Mouse (Mus musculus): ENCODE results near the gene Wdr26. TPM values are rescaled to one million over a fixed set of nuclear protein-coding genes. Genes with fewer than 3 reads are reported as not detected.

Wdr26 gene
- polyA plus RNA-seq, 1 experiment from 2014 or later = 37.8 TPM

DNA sequence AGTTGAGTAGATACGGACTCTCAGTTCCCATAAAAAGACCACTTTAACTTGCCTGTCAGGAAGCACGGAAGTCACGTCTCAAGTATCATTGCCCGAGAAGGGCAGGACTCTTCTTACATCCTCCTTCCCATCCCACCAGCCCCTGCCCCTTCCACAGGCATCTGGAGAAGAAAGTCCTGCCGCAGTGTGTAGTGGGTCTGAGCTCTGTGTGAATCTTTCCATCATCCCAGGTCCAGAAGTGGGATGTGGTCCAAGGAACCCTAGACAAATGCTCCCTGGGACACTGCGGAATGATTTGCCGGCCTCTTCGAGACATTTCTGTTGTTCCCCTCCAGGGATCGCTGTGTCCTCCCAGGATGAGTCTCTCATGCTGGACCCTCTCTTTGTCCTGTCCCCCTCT, 20.0 kb upstream of the Wdr26 start:
- Histone ChIP-seq H3K4me3 (no peak overlapping the region), H3K27me3 (no peaks in the 10 kb centered on the region), H3K9me3 (no peaks in the 10 kb centered on the region), H3K27ac (replicated peaks) (no peak overlapping the region), H3K4me2 (replicated peaks) (no peak overlapping the region), H3K4me1 (no peaks in the 10 kb centered on the region), H3K9ac (replicated peaks) (no peak overlapping the region), H3K36me3 (no peaks in the 10 kb centered on the region)
- WGBS = 87% methylated on average over 9 of the region's 9 CpGs
- no peak for ATAC-seq (replicated peaks)

GRCm38 (mm10) chr1:181231262-181231661, 19.5 kb upstream of the Wdr26 start:
- ATAC-seq (replicated peaks) = no peak
- Histone ChIP-seq H3K4me3 (no peak overlapping the region), H3K27ac (replicated peaks) (no peak overlapping the region), H3K4me2 (replicated peaks) (no peak overlapping the region), H3K36me3 (no peaks in the 10 kb centered on the region), H3K27me3 (no peaks in the 10 kb centered on the region), H3K9me3 (no peaks in the 10 kb centered on the region), H3K9ac (replicated peaks) (no peak overlapping the region), H3K4me1 (no peaks in the 10 kb centered on the region)
- 66% methylated on average over 7 of the region's 7 CpGs for WGBS

DNA sequence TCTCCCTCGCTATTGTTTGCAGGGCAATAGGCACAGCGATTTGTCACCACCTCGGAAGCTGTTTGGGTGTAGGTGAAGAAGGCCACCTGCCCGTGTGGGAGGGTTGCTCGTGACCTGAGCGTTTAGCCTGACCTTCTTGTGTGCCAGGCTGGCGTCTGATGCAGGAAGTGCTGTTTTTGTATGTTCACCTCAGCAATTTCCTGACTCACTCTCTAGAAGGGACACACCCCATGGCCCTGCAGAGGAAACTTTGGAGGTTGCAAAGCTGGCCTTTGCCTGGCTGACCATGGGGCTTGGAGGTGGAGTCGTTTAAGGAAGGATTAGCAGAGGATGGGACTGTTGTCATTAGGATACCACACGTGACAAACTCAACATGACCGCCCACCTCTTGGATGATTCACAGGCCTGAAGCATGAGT, 18.9 kb upstream of the Wdr26 start:
- no peak overlapping the region for H3K9ac ChIP-seq (replicated peaks)
- H3K27me3 ChIP-seq = no peaks in the 10 kb centered on the region
- H3K27ac ChIP-seq (replicated peaks) = no peak overlapping the region
- no peaks in the 10 kb centered on the region for H3K4me1 ChIP-seq
- no peak for ATAC-seq (replicated peaks)
- H3K9me3 ChIP-seq = no peaks in the 10 kb centered on the region
- no peak overlapping the region for H3K4me3 ChIP-seq
- H3K4me2 ChIP-seq (replicated peaks) = no peak overlapping the region
- no peaks in the 10 kb centered on the region for H3K36me3 ChIP-seq
- 44% methylated on average over 10 of the region's 10 CpGs for WGBS

DNA sequence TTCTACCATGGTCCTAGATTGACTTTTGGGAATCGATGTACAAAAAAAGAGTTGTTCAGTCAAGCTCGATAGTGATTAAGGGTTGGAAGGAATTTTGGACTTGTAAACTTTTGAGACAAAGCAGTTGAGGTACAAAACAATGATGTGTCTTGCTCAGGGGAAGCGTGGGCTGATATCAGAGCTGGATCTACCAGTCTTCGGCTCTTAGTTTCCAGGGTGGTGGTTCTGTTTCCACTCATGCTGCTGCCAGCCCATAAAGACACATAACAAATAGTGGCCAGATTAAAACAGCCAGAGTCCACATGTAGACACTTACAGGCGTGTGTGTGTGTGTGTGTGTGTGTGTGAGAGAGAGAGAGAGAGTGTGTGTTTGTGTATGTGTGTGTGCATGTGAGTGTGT, 17.2 kb upstream of the Wdr26 start:
- ATAC-seq (replicated peaks) = no peak
- no peak overlapping the region for H3K27ac ChIP-seq (replicated peaks)
- no peak overlapping the region for H3K4me2 ChIP-seq (replicated peaks)
- no peak overlapping the region for H3K9ac ChIP-seq (replicated peaks)
- no peaks in the 10 kb centered on the region for H3K27me3 ChIP-seq
- no peaks in the 10 kb centered on the region for H3K9me3 ChIP-seq
- 90% methylated on average over 5 of the region's 5 CpGs for WGBS
- H3K4me3 ChIP-seq = no peak overlapping the region
- no peaks in the 10 kb centered on the region for H3K4me1 ChIP-seq
- H3K36me3 ChIP-seq = no peaks in the 10 kb centered on the region

DNA sequence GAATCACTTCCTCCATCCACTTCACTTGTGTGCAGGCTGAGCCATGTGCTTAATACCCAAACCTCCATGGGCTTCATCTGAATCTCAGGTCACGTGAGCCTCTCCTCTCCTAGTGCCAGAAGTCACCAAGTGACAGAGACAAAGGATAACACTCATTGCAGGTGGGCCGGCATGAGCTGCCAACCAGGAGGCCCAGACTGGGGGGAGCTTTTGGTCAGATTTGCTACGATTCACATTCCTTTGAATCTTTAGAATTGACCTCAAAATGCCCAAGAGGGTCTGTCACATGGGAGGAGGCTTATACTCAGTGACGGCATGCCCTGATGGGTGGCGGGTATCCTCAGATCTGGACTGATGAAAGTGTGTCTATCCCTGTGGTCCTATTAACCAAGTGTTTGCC, 16.8 kb upstream of the Wdr26 start:
- WGBS = 65% methylated on average over 5 of the region's 5 CpGs
- Histone ChIP-seq H3K9ac (replicated peaks) (no peak overlapping the region), H3K36me3 (no peaks in the 10 kb centered on the region), H3K27ac (replicated peaks) (no peak overlapping the region), H3K4me3 (no peak overlapping the region), H3K4me2 (replicated peaks) (no peak overlapping the region), H3K9me3 (no peaks in the 10 kb centered on the region), H3K27me3 (no peaks in the 10 kb centered on the region), H3K4me1 (no peaks in the 10 kb centered on the region)
- ATAC-seq (replicated peaks) = no peak

DNA sequence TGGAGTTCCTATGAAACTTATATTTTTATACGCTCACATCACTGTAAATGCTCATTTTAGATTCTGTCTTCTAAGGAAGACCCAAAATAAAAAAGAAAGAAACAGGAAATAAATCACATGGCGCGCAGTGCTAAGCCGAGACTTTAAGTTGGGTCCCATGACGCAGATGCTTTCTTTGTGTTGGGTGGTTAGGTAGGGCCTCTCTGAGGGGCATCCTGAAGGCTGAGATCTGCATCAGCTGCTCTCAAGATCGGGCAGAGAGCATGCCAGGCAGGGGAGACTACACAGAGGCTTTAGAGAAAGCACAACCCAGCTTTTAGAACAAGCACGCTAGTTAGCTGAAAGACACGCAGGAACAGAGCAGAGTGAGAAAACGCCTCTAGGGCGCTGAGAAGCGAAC, 16.0 kb upstream of the Wdr26 start:
- H3K27ac ChIP-seq (replicated peaks) = no peak overlapping the region
- H3K9me3 ChIP-seq = no peaks in the 10 kb centered on the region
- no peak for ATAC-seq (replicated peaks)
- H3K4me1 ChIP-seq = no peaks in the 10 kb centered on the region
- no peak overlapping the region for H3K4me3 ChIP-seq
- 82% methylated on average over 11 of the region's 11 CpGs for WGBS
- H3K36me3 ChIP-seq = no peaks in the 10 kb centered on the region
- no peaks in the 10 kb centered on the region for H3K27me3 ChIP-seq
- no peak overlapping the region for H3K4me2 ChIP-seq (replicated peaks)
- H3K9ac ChIP-seq (replicated peaks) = no peak overlapping the region

GRCm38 (mm10) chr1:181226850-181227249, 15.0 kb upstream of the Wdr26 start:
- no peak for ATAC-seq (replicated peaks)
- Histone ChIP-seq H3K4me3 (no peak overlapping the region), H3K9me3 (no peaks in the 10 kb centered on the region), H3K36me3 (no peaks in the 10 kb centered on the region), H3K27ac (replicated peaks) (no peak overlapping the region), H3K4me2 (replicated peaks) (no peak overlapping the region), H3K9ac (replicated peaks) (no peak overlapping the region), H3K4me1 (no peaks in the 10 kb centered on the region), H3K27me3 (no peaks in the 10 kb centered on the region)
- WGBS = 81% methylated on average over 11 of the region's 11 CpGs

DNA sequence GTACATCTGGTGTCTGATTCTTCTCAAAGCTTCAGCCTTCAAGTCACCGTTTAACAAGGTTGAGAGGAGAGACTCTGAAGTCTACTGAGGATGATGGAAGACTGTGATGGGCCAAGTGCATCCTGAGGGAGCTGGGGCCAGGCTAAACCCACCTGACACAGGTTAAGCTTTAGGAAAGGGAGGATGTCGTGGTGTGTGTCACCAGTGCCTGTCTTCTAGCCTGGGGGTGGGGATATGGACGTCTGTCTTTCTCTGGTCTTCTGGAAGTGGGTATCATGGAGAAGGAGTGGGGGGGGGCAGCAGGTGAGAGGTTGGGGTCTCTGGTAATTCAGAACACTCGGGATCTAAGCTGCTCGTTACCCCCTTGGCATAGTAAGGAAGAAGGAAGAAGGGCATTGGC, 13.5 kb upstream of the Wdr26 start:
- 78% methylated on average over 5 of the region's 5 CpGs for WGBS
- Histone ChIP-seq H3K9me3 (no peaks in the 10 kb centered on the region), H3K27me3 (no peaks in the 10 kb centered on the region), H3K9ac (replicated peaks) (no peak overlapping the region), H3K36me3 (no peaks in the 10 kb centered on the region), H3K4me2 (replicated peaks) (no peak overlapping the region), H3K27ac (replicated peaks) (no peak overlapping the region), H3K4me3 (no peak overlapping the region), H3K4me1 (no peaks in the 10 kb centered on the region)
- no peak for ATAC-seq (replicated peaks)

DNA sequence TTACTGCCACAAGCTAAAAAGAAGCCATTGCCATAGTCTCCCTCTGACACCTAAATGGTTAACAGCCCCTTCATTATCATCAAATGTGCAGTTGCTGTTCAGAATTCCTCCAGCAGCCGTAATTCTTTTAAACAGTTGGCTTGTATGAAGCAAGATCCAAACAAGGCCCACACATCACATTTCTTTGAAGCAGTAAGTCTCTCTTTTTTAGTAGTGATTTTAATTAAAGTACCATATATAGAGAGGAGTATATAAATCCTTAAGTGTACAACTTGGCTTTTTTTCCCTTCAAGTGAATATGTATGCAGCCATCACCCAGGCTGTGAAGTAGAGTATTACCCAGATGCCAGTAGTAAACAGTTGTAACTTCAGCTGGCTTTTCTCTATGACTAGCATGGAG, 10.2 kb upstream of the Wdr26 start:
- no peak for ATAC-seq (replicated peaks)

DNA sequence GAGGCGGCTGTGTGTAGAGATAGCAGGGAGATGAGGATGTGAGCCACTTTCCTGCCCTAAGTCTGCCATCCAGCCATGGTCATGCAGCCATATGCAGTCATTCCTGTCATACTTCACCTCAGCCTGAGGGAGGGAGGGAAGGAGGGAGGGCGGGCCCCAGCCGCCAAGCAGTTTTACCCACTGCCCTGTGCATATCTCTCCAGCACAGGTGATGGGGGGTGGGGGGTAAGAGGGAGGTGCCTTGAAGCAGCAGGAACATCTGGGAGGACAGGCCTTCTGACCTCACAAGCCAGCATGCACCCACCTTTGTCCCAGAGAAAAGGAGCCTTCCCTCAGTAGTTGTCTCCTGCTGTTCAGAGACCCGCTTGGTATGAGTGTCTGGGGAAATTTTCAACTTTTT, 4.5 kb upstream of the Wdr26 start:
- no peak overlapping the region for H3K4me3 ChIP-seq
- no peak overlapping the region for H3K4me2 ChIP-seq (replicated peaks)
- ATAC-seq (replicated peaks) = no peak
- no peaks in the 10 kb centered on the region for H3K9me3 ChIP-seq
- 62% methylated on average over 4 of the region's 4 CpGs for WGBS
- H3K36me3 ChIP-seq = no peaks in the 10 kb centered on the region
- no peak overlapping the region for H3K27ac ChIP-seq (replicated peaks)
- H3K27me3 ChIP-seq = no peaks in the 10 kb centered on the region
- no peak overlapping the region for H3K9ac ChIP-seq (replicated peaks)
- peaks cover 13% of the 10 kb centered on the region for H3K4me1 ChIP-seq

More for the DNA sequence above, 10.2 kb upstream of the Wdr26 start:
- no peak overlapping the region for H3K9ac ChIP-seq (replicated peaks)
- no peak overlapping the region for H3K4me3 ChIP-seq
- H3K27me3 ChIP-seq = no peaks in the 10 kb centered on the region
- no peak overlapping the region for H3K4me2 ChIP-seq (replicated peaks)
- H3K9me3 ChIP-seq = no peaks in the 10 kb centered on the region
- no peak overlapping the region for H3K27ac ChIP-seq (replicated peaks)
- H3K4me1 ChIP-seq = no peaks in the 10 kb centered on the region
- no peaks in the 10 kb centered on the region for H3K36me3 ChIP-seq
- WGBS = 13% methylated on average over 1 of the region's 1 CpGs

GRCm38 (mm10) chr1:181214296-181215035, 2.7 kb upstream of the Wdr26 start:
- peaks cover 24% of the 10 kb centered on the region for H3K4me1 ChIP-seq
- no peak overlapping the region for H3K4me3 ChIP-seq
- no peaks in the 10 kb centered on the region for H3K36me3 ChIP-seq
- no peak overlapping the region for H3K27ac ChIP-seq (replicated peaks)
- no peak overlapping the region for H3K9ac ChIP-seq (replicated peaks)
- no peaks in the 10 kb centered on the region for H3K27me3 ChIP-seq
- H3K9me3 ChIP-seq = no peaks in the 10 kb centered on the region
- WGBS = 88% methylated on average over 8 of the region's 8 CpGs
- no peak for ATAC-seq (replicated peaks)
- H3K4me2 ChIP-seq (replicated peaks) = no peak overlapping the region

GRCm38 (mm10) chr1:181211403-181211919, 340 bp downstream of the Wdr26 start:
- peaks cover 30% of the 10 kb centered on the region for H3K4me1 ChIP-seq
- H3K27me3 ChIP-seq = no peaks in the 10 kb centered on the region
- peak overlapping the region; percentile 93 for H3K27ac ChIP-seq (replicated peaks)
- H3K9ac ChIP-seq (replicated peaks) = peak overlapping the region; percentile 85
- peak overlapping the region; percentile 85 for H3K4me2 ChIP-seq (replicated peaks)
- no peaks in the 10 kb centered on the region for H3K9me3 ChIP-seq
- H3K36me3 ChIP-seq = peaks cover 8% of the 10 kb centered on the region
- ATAC-seq (replicated peaks) = peak; percentile 47
- WGBS = 1% methylated on average over 28 of the region's 72 CpGs
- peak overlapping the region; percentile 97 for H3K4me3 ChIP-seq
